Mouse (Mus musculus): ENCODE results near the gene Ryr2. TPM values are rescaled to one million over a fixed set of nuclear protein-coding genes. Genes with fewer than 3 reads are reported as not detected.

Ryr2 gene
- total RNA-seq, 1 experiment, result 7.0 TPM

DNA sequence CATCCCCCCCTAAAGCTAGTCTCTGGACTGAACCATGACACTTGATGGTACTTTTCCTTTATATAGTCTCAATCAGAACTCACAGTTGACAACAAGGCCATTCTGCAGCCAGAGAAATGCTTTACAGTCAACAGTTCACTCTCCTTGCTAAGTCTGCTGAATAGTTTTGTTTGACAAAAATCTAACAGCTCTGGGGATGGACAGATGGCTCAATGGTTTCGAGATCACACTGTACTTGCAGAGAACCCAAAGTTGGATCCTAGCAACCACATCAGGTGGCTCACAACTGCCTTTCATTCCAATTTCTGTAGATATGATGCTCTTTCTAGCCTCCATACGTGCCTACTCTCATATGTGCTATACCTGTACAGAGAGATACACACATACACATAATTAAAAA, 109.4 kb downstream of the Ryr2 start:
- Histone ChIP-seq H3K4me1 (ENCODE audit: control insufficient read depth in 2 of 2, insufficient read depth in 2 of 2, low read length in 2 of 2, poor library complexity in 1 of 2) (no peaks in the 10 kb centered on the region), H3K36me3 (ENCODE audit: control insufficient read depth, insufficient read depth, low read length, poor library complexity, severe bottlenecking) (no peaks in the 10 kb centered on the region), H3K4me3 (ENCODE audit: insufficient read depth in 1 of 2, low read depth in 1 of 2, low read length in 2 of 2, poor library complexity in 1 of 2, severe bottlenecking in 1 of 2) (no peak overlapping the region), H3K27ac (ENCODE audit: insufficient read depth, low read depth, low read length, poor library complexity, severe bottlenecking) (no peak overlapping the region), H3K9me3 (ENCODE audit: control insufficient read depth, insufficient read depth, low read depth, low read length) (no peaks in the 10 kb centered on the region), H3K9ac (ENCODE audit: insufficient read depth, low read depth, low read length, poor library complexity, severe bottlenecking) (no peak overlapping the region)
- in situ Hi-C loops (cut with MboI; ENCODE audit: low sequenced_read_pairs in 2 of 2, unreplicated experiment in 2 of 2), result no loop called here
- no peak for DNase-seq (ENCODE audit: low read depth, low spot score)
- TF ChIP-seq HCFC1 (IDR thresholded peaks at IDR 0.05; ENCODE audit: borderline replicate concordance, insufficient read depth, low read length) (no peak), ZNF384 (IDR thresholded peaks at IDR 0.05; ENCODE audit: low read depth, low read length) (no peak)

DNA sequence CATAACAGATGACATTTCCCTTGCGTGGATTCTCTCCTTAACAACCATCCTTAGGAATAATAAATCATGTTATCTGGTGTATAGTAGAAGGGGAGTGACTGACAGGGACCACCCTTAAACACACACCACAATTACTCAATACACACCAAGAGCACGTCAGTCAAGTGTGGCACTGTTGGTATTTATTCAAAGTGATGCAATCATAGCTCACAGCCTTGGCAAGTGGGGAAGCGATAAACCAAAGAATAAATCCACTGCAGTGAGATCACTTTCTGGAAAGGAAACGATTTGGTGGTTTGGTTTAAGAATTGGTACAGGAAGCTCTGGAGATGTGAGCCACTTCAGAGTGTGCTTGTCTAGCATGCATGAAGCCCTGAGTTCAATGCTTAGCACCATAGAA, 119.2 kb downstream of the Ryr2 start:
- Histone ChIP-seq H3K27ac (ENCODE audit: insufficient read depth, low read depth, low read length, poor library complexity, severe bottlenecking) (no peak overlapping the region), H3K36me3 (ENCODE audit: control insufficient read depth, insufficient read depth, low read length, poor library complexity, severe bottlenecking) (no peaks in the 10 kb centered on the region), H3K4me3 (ENCODE audit: insufficient read depth in 1 of 2, low read depth in 1 of 2, low read length in 2 of 2, poor library complexity in 1 of 2, severe bottlenecking in 1 of 2) (no peak overlapping the region), H3K9ac (ENCODE audit: insufficient read depth, low read depth, low read length, poor library complexity, severe bottlenecking) (no peak overlapping the region), H3K4me1 (ENCODE audit: control insufficient read depth in 2 of 2, insufficient read depth in 2 of 2, low read length in 2 of 2, poor library complexity in 1 of 2) (no peaks in the 10 kb centered on the region), H3K9me3 (ENCODE audit: control insufficient read depth, insufficient read depth, low read depth, low read length) (no peaks in the 10 kb centered on the region)
- no peak for DNase-seq (ENCODE audit: low read depth, low spot score)
- in situ Hi-C loops (cut with MboI; ENCODE audit: low sequenced_read_pairs in 2 of 2, unreplicated experiment in 2 of 2), result no loop called here
- no peak for TF ChIP-seq MAFK (IDR thresholded peaks at IDR 0.05; ENCODE audit: insufficient read depth, low read depth, low read length)
- TF ChIP-seq HCFC1 (IDR thresholded peaks at IDR 0.05; ENCODE audit: borderline replicate concordance, insufficient read depth, low read length), result no peak
- TF ChIP-seq CHD2 (IDR thresholded peaks at IDR 0.05; ENCODE audit: low read depth, low read length), result no peak
- no peak for TF ChIP-seq ZNF384 (IDR thresholded peaks at IDR 0.05; ENCODE audit: low read depth, low read length)
- TF ChIP-seq ZC3H11A (IDR thresholded peaks at IDR 0.05; ENCODE audit: borderline replicate concordance, low read depth, low read length), result no peak

DNA sequence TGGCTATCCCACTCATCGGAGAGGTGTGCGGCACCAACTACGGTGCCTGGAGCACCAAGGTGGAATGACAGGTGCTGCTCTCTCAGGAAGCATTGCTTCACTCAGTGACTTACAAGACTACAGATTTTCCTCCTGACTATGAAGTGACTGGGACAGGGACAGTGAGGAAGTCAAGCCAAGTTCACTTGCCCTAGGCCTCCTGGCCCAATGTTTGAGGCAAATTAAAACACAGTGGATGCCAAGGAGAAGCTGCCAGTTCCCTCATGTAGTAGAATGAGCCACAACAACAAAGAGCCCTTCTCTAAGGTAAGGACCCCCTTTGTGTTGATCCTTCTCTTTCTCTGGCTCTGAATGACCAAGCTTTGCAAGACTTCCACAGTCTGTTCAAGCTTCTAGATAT, 121.7 kb downstream of the Ryr2 start:
- H3K4me1 ChIP-seq (ENCODE audit: control insufficient read depth in 2 of 2, insufficient read depth in 2 of 2, low read length in 2 of 2, poor library complexity in 1 of 2), result no peaks in the 10 kb centered on the region
- no peak for DNase-seq (ENCODE audit: low read depth, low spot score)
- in situ Hi-C loops (cut with MboI; ENCODE audit: low sequenced_read_pairs in 2 of 2, unreplicated experiment in 2 of 2), result no loop called here
- no peak overlapping the region for H3K4me3 ChIP-seq (ENCODE audit: insufficient read depth in 1 of 2, low read depth in 1 of 2, low read length in 2 of 2, poor library complexity in 1 of 2, severe bottlenecking in 1 of 2)
- no peak overlapping the region for H3K27ac ChIP-seq (ENCODE audit: insufficient read depth, low read depth, low read length, poor library complexity, severe bottlenecking)
- no peak overlapping the region for H3K9ac ChIP-seq (ENCODE audit: insufficient read depth, low read depth, low read length, poor library complexity, severe bottlenecking)
- H3K36me3 ChIP-seq (ENCODE audit: control insufficient read depth, insufficient read depth, low read length, poor library complexity, severe bottlenecking), result no peaks in the 10 kb centered on the region
- no peaks in the 10 kb centered on the region for H3K9me3 ChIP-seq (ENCODE audit: control insufficient read depth, insufficient read depth, low read depth, low read length)
- TF ChIP-seq CHD2 (IDR thresholded peaks at IDR 0.05; ENCODE audit: low read depth, low read length) (no peak), MAFK (IDR thresholded peaks at IDR 0.05; ENCODE audit: insufficient read depth, low read depth, low read length) (no peak), ZC3H11A (IDR thresholded peaks at IDR 0.05; ENCODE audit: borderline replicate concordance, low read depth, low read length) (no peak), ZNF384 (IDR thresholded peaks at IDR 0.05; ENCODE audit: low read depth, low read length) (no peak), HCFC1 (IDR thresholded peaks at IDR 0.05; ENCODE audit: borderline replicate concordance, insufficient read depth, low read length) (no peak)

DNA sequence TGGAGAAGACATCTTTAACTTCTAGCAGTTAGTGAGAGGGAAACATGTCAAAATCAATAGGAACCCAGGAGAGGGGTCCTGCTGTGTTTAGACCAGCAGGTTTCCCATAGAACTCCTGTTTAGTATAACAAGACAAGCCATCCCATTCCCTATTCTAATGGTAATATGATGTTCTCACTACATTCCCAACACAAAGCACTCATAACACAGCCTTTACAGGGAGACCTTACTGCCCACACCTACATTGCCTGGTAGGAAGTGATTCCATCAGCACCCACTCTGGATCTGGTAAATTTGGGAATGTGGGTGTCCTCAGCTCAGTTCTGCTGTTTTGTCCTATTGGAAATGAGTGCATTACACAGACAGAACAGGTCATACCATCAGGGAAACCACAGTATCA, 127.7 kb downstream of the Ryr2 start:
- peak; percentile 34 for DNase-seq (ENCODE audit: low read depth, low spot score)
- H3K9ac ChIP-seq (ENCODE audit: insufficient read depth, low read depth, low read length, poor library complexity, severe bottlenecking), result no peak overlapping the region
- no peaks in the 10 kb centered on the region for H3K9me3 ChIP-seq (ENCODE audit: control insufficient read depth, insufficient read depth, low read depth, low read length)
- H3K27ac ChIP-seq (ENCODE audit: insufficient read depth, low read depth, low read length, poor library complexity, severe bottlenecking), result no peak overlapping the region
- in situ Hi-C loops (cut with MboI; ENCODE audit: low sequenced_read_pairs in 2 of 2, unreplicated experiment in 2 of 2), result no loop called here
- no peaks in the 10 kb centered on the region for H3K36me3 ChIP-seq (ENCODE audit: control insufficient read depth, insufficient read depth, low read length, poor library complexity, severe bottlenecking)
- peaks cover 0 to 10% of the 10 kb centered on the region in 2 experiments; a peak in 3 of 4 replicates for H3K4me1 ChIP-seq (ENCODE audit: control insufficient read depth in 2 of 2, insufficient read depth in 2 of 2, low read length in 2 of 2, poor library complexity in 1 of 2)
- no peak overlapping the region for H3K4me3 ChIP-seq (ENCODE audit: insufficient read depth in 1 of 2, low read depth in 1 of 2, low read length in 2 of 2, poor library complexity in 1 of 2, severe bottlenecking in 1 of 2)
- TF ChIP-seq HCFC1 (IDR thresholded peaks at IDR 0.05; ENCODE audit: borderline replicate concordance, insufficient read depth, low read length), result no peak
- TF ChIP-seq ZNF384 (IDR thresholded peaks at IDR 0.05; ENCODE audit: low read depth, low read length), result no peak

DNA sequence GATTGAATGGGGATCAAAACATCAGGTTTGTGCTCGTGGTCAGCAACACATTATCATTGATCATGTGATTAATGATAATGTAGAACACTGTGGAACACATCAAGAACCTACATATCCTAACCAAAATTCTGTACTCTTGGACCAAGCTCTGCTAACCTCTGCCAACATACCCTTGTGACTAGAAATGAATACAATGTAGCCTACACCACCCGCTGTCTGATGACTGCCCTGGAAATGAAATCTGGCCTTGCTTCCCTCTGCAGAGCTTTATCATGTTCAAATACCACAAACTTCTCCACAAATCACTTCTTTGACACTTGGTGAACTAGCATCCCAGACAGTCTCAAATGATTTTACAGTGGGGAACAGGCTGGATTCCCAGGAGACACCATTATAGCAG, 128.4 kb downstream of the Ryr2 start:
- no peak overlapping the region for H3K4me3 ChIP-seq (ENCODE audit: insufficient read depth in 1 of 2, low read depth in 1 of 2, low read length in 2 of 2, poor library complexity in 1 of 2, severe bottlenecking in 1 of 2)
- no peak overlapping the region for H3K27ac ChIP-seq (ENCODE audit: insufficient read depth, low read depth, low read length, poor library complexity, severe bottlenecking)
- in situ Hi-C loops (cut with MboI; ENCODE audit: low sequenced_read_pairs in 2 of 2, unreplicated experiment in 2 of 2), result no loop called here
- H3K36me3 ChIP-seq (ENCODE audit: control insufficient read depth, insufficient read depth, low read length, poor library complexity, severe bottlenecking), result no peaks in the 10 kb centered on the region
- no peak for DNase-seq (ENCODE audit: low read depth, low spot score)
- no peak overlapping the region for H3K9ac ChIP-seq (ENCODE audit: insufficient read depth, low read depth, low read length, poor library complexity, severe bottlenecking)
- H3K9me3 ChIP-seq (ENCODE audit: control insufficient read depth, insufficient read depth, low read depth, low read length), result no peaks in the 10 kb centered on the region
- peaks cover 0 to 10% of the 10 kb centered on the region in 2 experiments; a peak in 3 of 4 replicates for H3K4me1 ChIP-seq (ENCODE audit: control insufficient read depth in 2 of 2, insufficient read depth in 2 of 2, low read length in 2 of 2, poor library complexity in 1 of 2)
- TF ChIP-seq ZC3H11A (IDR thresholded peaks at IDR 0.05; ENCODE audit: borderline replicate concordance, low read depth, low read length) (no peak), MAFK (IDR thresholded peaks at IDR 0.05; ENCODE audit: insufficient read depth, low read depth, low read length) (no peak), CHD2 (IDR thresholded peaks at IDR 0.05; ENCODE audit: low read depth, low read length) (no peak), ZNF384 (IDR thresholded peaks at IDR 0.05; ENCODE audit: low read depth, low read length) (no peak), HCFC1 (IDR thresholded peaks at IDR 0.05; ENCODE audit: borderline replicate concordance, insufficient read depth, low read length) (no peak)
